Mouse (Mus musculus): Measurements from ENCODE around the gene Btbd9. TPM values are rescaled to one million over a fixed set of nuclear protein-coding genes. Genes with fewer than 3 reads are reported as not detected.

The Btbd9 gene
- polyA plus RNA-seq, 1 experiment, result 27.2 TPM

GRCm38 (mm10) chr17:30283001-30283400 lies 293.3 kb downstream of the Btbd9 start:
- no peak for DNase-seq (ENCODE audit: low read depth)

- no peak for DNase-seq (ENCODE audit: low read depth)
These were observed 295.8 kb downstream of the Btbd9 start for GRCm38 (mm10) chr17:30280323-30281118.

- DNase-seq (ENCODE audit: low read depth), result no peak
These were observed 296.6 kb downstream of the Btbd9 start for GRCm38 (mm10) chr17:30279684-30280083.

GRCm38 (mm10) chr17:30278596-30279378 lies 297.5 kb downstream of the Btbd9 start:
- DNase-seq (ENCODE audit: low read depth), result no peak

GRCm38 (mm10) chr17:30276477-30276876 lies 299.8 kb downstream of the Btbd9 start:
- DNase-seq (ENCODE audit: low read depth), result no peak

GRCm38 (mm10) chr17:30272769-30273168 lies 303.5 kb downstream of the Btbd9 start:
- DNase-seq (ENCODE audit: low read depth), result no peak

- DNase-seq (ENCODE audit: low read depth), result no peak
These were observed 306.9 kb downstream of the Btbd9 start for GRCm38 (mm10) chr17:30269136-30270063.

- no peak for DNase-seq (ENCODE audit: low read depth)
These were observed 307.8 kb downstream of the Btbd9 start for GRCm38 (mm10) chr17:30268456-30268855.

- no peak for DNase-seq (ENCODE audit: low read depth)
These were observed 308.8 kb downstream of the Btbd9 start for GRCm38 (mm10) chr17:30267432-30267973.

GRCm38 (mm10) chr17:30263535-30263934 lies 312.8 kb downstream of the Btbd9 start:
- DNase-seq (ENCODE audit: low read depth), result no peak

- no peak for DNase-seq (ENCODE audit: low read depth)
These were observed 313.3 kb downstream of the Btbd9 start for GRCm38 (mm10) chr17:30262943-30263342.

GRCm38 (mm10) chr17:30262440-30262839 lies 313.8 kb downstream of the Btbd9 start:
- DNase-seq (ENCODE audit: low read depth), result no peak

- DNase-seq (ENCODE audit: low read depth), result no peak
These were observed 314.3 kb downstream of the Btbd9 start for GRCm38 (mm10) chr17:30261983-30262340.

GRCm38 (mm10) chr17:30261307-30261982 lies 314.8 kb downstream of the Btbd9 start:
- DNase-seq (ENCODE audit: low read depth), result no peak

GRCm38 (mm10) chr17:30260641-30261306 lies 315.5 kb downstream of the Btbd9 start:
- no peak for DNase-seq (ENCODE audit: low read depth)

- no peak for DNase-seq (ENCODE audit: low read depth)
These were observed 316.4 kb downstream of the Btbd9 start for GRCm38 (mm10) chr17:30259938-30260337.

GRCm38 (mm10) chr17:30258480-30258879 lies 317.8 kb downstream of the Btbd9 start:
- DNase-seq (ENCODE audit: low read depth), result no peak

GRCm38 (mm10) chr17:30255928-30256560 lies 320.2 kb downstream of the Btbd9 start:
- peak; percentile 50 for DNase-seq (ENCODE audit: low read depth)

- DNase-seq (ENCODE audit: low read depth), result no peak
These were observed 322.4 kb downstream of the Btbd9 start for GRCm38 (mm10) chr17:30253924-30254323.

- no peak for DNase-seq (ENCODE audit: low read depth)
These were observed 323.3 kb downstream of the Btbd9 start for GRCm38 (mm10) chr17:30253028-30253427.

Data from gonadal fat pad, adult 2 months (tissue).